Comparison of ENCODE assay signal across 9 mouse cellular contexts in the genomic region with DNA sequence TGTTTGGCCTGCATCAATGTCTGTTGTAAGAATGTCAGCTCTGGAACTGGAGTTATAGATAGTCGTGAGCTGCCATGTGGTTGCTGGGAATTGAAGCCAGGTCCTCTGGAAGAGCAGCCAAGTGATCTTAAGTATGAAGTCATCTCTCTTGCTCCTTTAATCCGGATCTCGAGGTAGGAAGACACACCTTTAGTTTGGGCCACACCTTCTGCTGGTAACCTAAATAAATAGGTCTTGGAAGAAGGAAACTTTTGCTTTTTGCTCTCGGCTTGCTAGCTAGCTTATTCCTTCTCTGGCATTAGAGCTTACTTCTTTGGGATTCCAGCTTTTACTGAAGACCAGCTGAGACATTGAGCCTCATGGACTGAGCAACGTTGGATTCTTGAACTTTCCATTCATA. TPM values are rescaled to one million over a fixed set of nuclear protein-coding genes. Genes with fewer than 3 reads are reported as not detected.
DNase-seq lines count a peak whose midpoint lies in the region; ATAC-seq and TF ChIP-seq lines count a peak whose summit lies in the region.
"Had no signal": no experiment of that assay in that cellular context is flagged by ENCODE, and none has a peak within 500 bp of the region (broad histone marks: within the 10 kb centered on the region; RNA-seq: fewer than 3 reads in every experiment).

TSS of gene Rbbp6 (plus strand) at position 301 of the 400 bp plus-strand sequence.

- no peak for TF ChIP-seq CTCF in heart, adult 2 months (IDR thresholded peaks at IDR 0.05)
- TF ChIP-seq CTCF in gastrocnemius, adult 2 months (IDR thresholded peaks at IDR 0.05), result no peak

- no peak for ATAC-seq in hindbrain, embryonic 16.5 days
- ATAC-seq in midbrain, embryonic 11.5 days (ENCODE audit: low FRiP score), result no peak

- H3K9me3 ChIP-seq in hindbrain, embryonic 16.5 days (ENCODE audit: control insufficient read depth, low read length), result no peaks in the 10 kb centered on the region
- H3K9me3 ChIP-seq in midbrain, embryonic 11.5 days (ENCODE audit: control insufficient read depth, low read length), result no peaks in the 10 kb centered on the region

- H3K4me2 ChIP-seq in hindbrain, embryonic 16.5 days (ENCODE audit: low read length), result no peak within 1 kb of the TSS
- H3K4me2 ChIP-seq in midbrain, embryonic 11.5 days, result no peak within 1 kb of the TSS

- intact Hi-C loops in heart, adult 2 months (cut with DNase I), result no loop called here
- intact Hi-C loops in gastrocnemius, adult 2 months (cut with DNase I), result no loop called here

- H3K4me3 ChIP-seq in heart, adult 2 months, result no peak within 1 kb of the TSS
- H3K4me3 ChIP-seq in gastrocnemius, adult 2 months, result no peak within 1 kb of the TSS
- no peak within 1 kb of the TSS for H3K4me3 ChIP-seq in hindbrain, embryonic 16.5 days (ENCODE audit: low read length)
- H3K4me3 ChIP-seq in midbrain, embryonic 11.5 days (ENCODE audit: low read depth, low read length), result no peak within 1 kb of the TSS

- DNase-seq in heart, adult 2 months, result no peak
- DNase-seq in heart, adult 9 months (ENCODE audit: low spot score in 2 of 2), result no peak
- no peak for DNase-seq in adrenal gland, adult 8-10 months
- DNase-seq in gastrocnemius, adult 2 months, result no peak
- DNase-seq in midbrain, embryonic 11.5 days (ENCODE audit: low spot score, missing footprints), result no peak
- DNase-seq in right cerebral cortex, postnatal 10 days (ENCODE audit: low spot score in 2 of 2), result no peak
- DNase-seq in cerebellum, adult 9-11 months, result no peak

- no peaks in the 10 kb centered on the region for H3K36me3 ChIP-seq in heart, adult 2 months (ENCODE audit: control insufficient read depth, insufficient read depth, low read length)
- H3K36me3 ChIP-seq in hindbrain, embryonic 16.5 days (ENCODE audit: control insufficient read depth, insufficient read depth, low read length), result no peaks in the 10 kb centered on the region
- no peaks in the 10 kb centered on the region for H3K36me3 ChIP-seq in midbrain, embryonic 11.5 days (ENCODE audit: control insufficient read depth, insufficient read depth, low read length)

- no peaks in the 10 kb centered on the region for H3K4me1 ChIP-seq in heart, adult 2 months (ENCODE audit: control insufficient read depth, insufficient read depth, low read length)
- H3K4me1 ChIP-seq in hindbrain, embryonic 16.5 days (ENCODE audit: control insufficient read depth, insufficient read depth, low read depth, low read length), result no peaks in the 10 kb centered on the region
- H3K4me1 ChIP-seq in midbrain, embryonic 11.5 days (ENCODE audit: control insufficient read depth, insufficient read depth, low read length), result no peaks in the 10 kb centered on the region; the same call in 1 of the 2 replicates

- no peak within 1 kb of the TSS for H3K9ac ChIP-seq in heart, adult 2 months (ENCODE audit: low read depth, low read length)
- no peak within 1 kb of the TSS for H3K9ac ChIP-seq in hindbrain, embryonic 16.5 days (ENCODE audit: low read depth, low read length)
- no peak within 1 kb of the TSS for H3K9ac ChIP-seq in midbrain, embryonic 11.5 days (ENCODE audit: low read length)
- H3K9ac ChIP-seq: liver, embryonic 14.5 days had no signal

- TF ChIP-seq POLR2A in heart, adult 2 months (IDR thresholded peaks at IDR 0.05; ENCODE audit: insufficient read depth, low read depth, low read length), result no peak

- no peaks in the 10 kb centered on the region for H3K27me3 ChIP-seq in heart, adult 2 months (ENCODE audit: control insufficient read depth, insufficient read depth, low read length)
- H3K27me3 ChIP-seq in hindbrain, embryonic 16.5 days (replicated peaks; ENCODE audit: control insufficient read depth, insufficient read depth, low read length), result no peaks in the 10 kb centered on the region
- H3K27me3 ChIP-seq in midbrain, embryonic 11.5 days (ENCODE audit: control insufficient read depth, insufficient read depth, low read length), result no peaks in the 10 kb centered on the region

- TF ChIP-seq EP300 in heart, adult 2 months (IDR thresholded peaks at IDR 0.05; ENCODE audit: insufficient read depth, low read depth, low read length), result no peak

- no peak within 1 kb of the TSS for H3K27ac ChIP-seq in heart, adult 2 months
- H3K27ac ChIP-seq in gastrocnemius, adult 2 months, result no peak within 1 kb of the TSS
- H3K27ac ChIP-seq in hindbrain, embryonic 16.5 days (ENCODE audit: low read depth, low read length), result no peak within 1 kb of the TSS
- H3K27ac ChIP-seq in midbrain, embryonic 11.5 days (ENCODE audit: low read depth, low read length), result no peak within 1 kb of the TSS
- H3K27ac ChIP-seq: liver, embryonic 14.5 days had no signal

- 61% methylated on average over 5 of the region's 5 CpGs for WGBS in heart, adult 2 months
- 86% methylated on average over 5 of the region's 5 CpGs for WGBS in hindbrain, embryonic 16.5 days
- WGBS in midbrain, embryonic 11.5 days, result 83% methylated on average over 5 of the region's 5 CpGs

- peaks cover under 1% of the 10 kb centered on the region for H3K79me2 ChIP-seq in heart, adult 2 months (replicated peaks; ENCODE audit: control insufficient read depth, insufficient read depth, low read length)

RNA-seq across cellular contexts. Expression of gene Rbbp6, which starts in this region (rescaled TPM):
- total RNA-seq in heart, adult 2 months (2021), result 10 to 100 TPM; 28.9 to 29.8 TPM
- polyA plus RNA-seq in heart, adult 2 months (2012; rRNA removed), result 9.0 and 21.2 TPM in 2 replicates
- total RNA-seq in adrenal gland, adult 8-10 months (2022), result 10 to 100 TPM; 51.6 to 74.1 (median 63.1) TPM
- total RNA-seq in gastrocnemius, adult 2 months (2021), result 10 to 100 TPM; 25.7 to 30.5 TPM
- polyA plus RNA-seq in hindbrain, embryonic 16.5 days (2015; fragmentation: Nextera tagmentation; extraction: Ambion mirVana), result 19.5 and 20.2 TPM in 2 replicates
- polyA plus RNA-seq in midbrain, embryonic 11.5 days (2014; fragmentation: Nextera tagmentation; extraction: Ambion mirVana), result 32.8 and 38.1 TPM in 2 replicates
